Mouse (Mus musculus) ZHBTc4 (cell line): Measurements from ENCODE around the gene Cnbp.

Source experiments
- DNase-seq: peaks from one replicate; pipeline ENCODE4 v3.0.0-alpha.2; 2011; ENCODE audit warnings: low read depth, low spot score

Cnbp gene

DNA sequence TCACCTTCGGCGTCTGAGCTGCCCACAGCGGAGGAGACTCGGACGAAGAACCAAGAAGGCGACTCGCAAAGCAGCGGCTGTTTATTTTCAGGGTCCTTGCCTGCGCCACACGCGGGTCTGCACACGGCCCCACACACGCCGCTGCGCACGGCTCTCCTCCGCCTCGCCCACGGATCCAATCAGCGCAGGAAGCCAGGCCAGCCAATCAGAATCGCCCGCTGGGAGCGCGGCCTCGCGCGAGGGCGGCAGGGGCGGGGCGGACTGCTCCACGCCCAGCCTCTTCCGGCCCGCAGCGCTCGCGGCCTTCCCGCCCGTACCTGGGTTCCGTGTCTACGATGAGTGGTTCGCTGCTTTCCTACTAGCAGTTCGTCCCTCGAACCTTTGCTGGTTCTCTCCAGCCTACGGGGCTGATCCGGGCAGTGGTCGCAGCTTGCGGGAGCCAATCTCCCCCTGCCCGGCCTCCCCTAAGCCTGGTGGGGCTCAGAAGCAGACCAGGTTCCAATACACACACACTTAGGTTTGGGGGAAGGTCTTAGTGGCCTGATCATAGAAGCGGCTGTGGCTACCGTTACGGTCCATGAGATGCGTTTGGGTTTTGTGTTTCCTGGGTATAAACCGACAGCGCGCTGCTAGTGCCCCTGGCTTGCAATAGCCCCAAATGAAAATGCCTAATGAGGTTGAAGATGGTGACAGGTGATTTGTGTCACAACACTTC is at the start of gene Cnbp:
Cnbp (minus strand) TSS at position 207 of the 715 bp plus-strand sequence.
- peak; percentile 99 for DNase-seq

DNA sequence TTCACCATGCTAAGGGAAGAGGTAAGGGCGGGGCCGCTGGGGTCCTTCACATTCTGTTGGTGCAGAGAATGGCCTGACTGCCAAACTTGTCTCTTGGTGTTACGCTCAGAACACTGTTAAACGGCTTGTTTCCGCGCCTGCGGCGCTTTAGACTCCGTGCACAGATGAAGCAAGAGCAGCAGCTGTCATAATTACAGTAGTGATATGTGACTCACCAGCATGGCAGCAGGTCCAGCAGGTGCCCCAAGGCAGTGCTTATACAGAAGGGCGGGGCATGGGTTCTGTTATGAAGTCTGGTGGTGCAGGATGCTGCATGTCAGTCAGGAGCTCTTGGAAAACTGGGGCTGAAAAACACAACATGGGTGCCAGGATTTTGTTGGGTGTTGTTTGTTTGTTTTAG is 47.1 kb upstream of the Cnbp start:
- no peak for DNase-seq

GRCm38 (mm10) chr6:87893931-87894330 is 43.0 kb upstream of the Cnbp start:
- DNase-seq: no peak

GRCm38 (mm10) chr6:87887594-87888233 is 36.8 kb upstream of the Cnbp start, which contains the start of gene Copg1:
Gene Copg1, plus strand, starts transcription at chr6:87887814.
- peak; percentile 99 for DNase-seq

DNA sequence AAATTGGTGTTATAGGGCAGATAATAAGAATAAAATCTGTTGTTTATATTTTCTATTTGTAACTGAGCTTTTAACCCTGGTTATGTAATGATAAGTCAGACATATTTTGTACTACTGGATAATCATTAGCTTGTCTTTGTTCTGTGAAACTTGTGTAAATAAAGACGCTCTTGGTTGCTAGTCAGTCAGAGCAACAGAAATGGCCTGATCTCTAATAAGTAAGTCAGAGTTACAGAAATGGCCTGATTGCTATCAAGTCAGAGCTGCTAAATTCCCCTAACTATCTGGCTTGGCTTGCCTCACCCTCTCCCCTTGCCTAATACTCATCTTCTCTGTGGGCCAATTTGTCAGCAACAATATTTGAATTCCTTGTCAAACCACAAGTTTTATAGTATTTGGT is 35.8 kb upstream of the Cnbp start:
- no peak for DNase-seq

DNA sequence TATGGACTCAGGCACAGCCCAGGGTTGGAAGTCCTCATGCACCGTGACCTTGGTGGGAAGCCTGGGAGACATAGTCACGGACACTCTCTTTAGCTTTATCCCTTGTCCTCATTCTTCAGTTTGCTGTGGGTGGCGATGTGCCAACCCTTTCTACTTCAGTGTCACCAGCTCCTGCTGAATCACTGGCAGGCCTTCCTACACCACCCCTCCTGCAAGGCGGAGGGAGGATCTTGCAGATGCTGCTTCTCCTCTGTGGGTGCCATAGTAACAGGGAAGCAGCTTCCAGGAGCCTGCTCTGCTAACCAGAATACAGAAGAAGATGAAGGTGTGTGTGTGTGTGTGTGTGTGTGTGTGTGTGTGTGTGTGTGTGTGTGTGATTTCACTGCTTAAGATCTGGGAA is 31.9 kb upstream of the Cnbp start:
- DNase-seq: no peak

- no peak for DNase-seq
These were observed 31.3 kb upstream of the Cnbp start for GRCm38 (mm10) chr6:87882221-87882620.

GRCm38 (mm10) chr6:87879628-87880027 is 28.7 kb upstream of the Cnbp start:
- DNase-seq: no peak

GRCm38 (mm10) chr6:87879010-87879409 is 28.1 kb upstream of the Cnbp start:
- no peak for DNase-seq

- peak; percentile 69 for DNase-seq
These were observed 25.2 kb upstream of the Cnbp start for GRCm38 (mm10) chr6:87876068-87876643.

DNA sequence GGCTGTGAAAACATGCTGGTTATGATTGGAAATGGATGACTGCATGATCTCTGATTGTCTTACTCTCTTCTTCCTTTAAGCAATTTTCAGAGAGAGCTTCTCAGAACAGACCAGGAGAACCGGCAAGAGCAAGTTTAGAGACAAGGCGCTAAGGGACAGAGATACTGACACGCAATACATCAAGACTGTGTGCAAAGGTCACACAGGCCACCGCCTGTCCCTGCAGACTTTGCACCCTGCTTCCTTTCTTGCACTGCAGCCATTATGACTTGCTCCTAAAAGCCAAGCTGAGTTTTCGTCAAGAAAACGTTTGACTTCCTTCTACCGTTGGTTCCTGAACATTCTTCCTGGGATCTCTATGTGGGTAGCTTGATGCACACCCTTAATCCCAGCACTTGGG is 24.7 kb upstream of the Cnbp start:
- DNase-seq: no peak

DNA sequence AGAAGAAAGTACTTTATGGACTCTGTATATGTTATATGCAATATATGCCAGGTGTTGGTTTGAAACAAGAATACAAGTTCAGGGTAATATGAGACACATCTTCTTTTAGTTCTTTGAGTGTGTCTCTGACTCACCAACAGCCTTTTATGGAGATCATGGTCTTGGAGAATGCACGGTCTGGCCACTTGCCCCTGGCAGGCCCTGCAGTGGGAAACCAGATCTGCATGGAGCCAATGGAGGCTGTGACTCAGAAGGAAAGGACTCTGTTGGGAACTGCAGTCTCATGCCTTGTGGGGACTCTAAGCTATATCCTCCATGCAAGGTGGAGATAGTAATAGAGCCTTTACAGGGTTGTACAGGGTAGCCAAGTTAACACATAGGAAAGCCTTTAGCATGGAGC is 24.2 kb upstream of the Cnbp start:
- DNase-seq: no peak

DNA sequence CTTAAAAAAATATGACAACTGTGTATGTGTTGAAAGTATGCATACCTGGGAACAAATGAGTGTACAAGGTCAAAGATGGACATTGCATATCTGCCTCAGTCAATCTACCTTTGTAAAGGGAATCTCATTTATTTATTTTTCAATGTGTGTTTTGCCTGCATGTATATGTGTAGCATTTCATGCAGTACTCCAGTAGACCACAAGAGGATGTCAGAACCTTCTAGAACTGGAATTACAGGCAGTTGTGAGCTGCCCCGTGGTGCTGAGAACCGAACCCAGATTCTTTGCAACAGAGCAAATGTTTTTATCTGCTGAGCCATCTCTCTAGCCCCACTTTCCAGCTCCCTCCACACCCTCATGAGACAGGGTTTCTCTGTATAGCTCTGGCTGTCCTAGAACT is 23.1 kb upstream of the Cnbp start:
- DNase-seq: peak; percentile 39

DNA sequence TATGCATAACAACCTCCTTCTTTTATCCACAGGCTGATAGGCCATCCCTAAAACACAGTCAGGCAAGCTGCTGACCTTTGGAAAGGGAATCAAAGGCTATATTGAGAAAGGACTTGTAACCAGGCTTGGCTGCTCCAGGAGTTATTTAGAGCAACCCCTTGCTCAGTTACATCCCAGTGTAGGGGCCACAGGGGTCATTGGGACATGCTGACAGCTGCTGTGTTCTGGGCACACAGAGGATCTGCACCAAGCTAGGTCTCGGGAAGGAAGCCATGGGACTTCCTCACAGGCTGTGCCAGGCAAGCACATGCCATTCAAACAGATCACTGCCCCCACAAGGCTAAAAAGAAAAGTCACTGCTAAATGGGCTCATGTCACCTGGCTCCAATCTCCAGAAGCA is 22.2 kb upstream of the Cnbp start:
- DNase-seq: no peak

GRCm38 (mm10) chr6:87871240-87871639 is 20.3 kb upstream of the Cnbp start:
- DNase-seq: peak; percentile 80

DNA sequence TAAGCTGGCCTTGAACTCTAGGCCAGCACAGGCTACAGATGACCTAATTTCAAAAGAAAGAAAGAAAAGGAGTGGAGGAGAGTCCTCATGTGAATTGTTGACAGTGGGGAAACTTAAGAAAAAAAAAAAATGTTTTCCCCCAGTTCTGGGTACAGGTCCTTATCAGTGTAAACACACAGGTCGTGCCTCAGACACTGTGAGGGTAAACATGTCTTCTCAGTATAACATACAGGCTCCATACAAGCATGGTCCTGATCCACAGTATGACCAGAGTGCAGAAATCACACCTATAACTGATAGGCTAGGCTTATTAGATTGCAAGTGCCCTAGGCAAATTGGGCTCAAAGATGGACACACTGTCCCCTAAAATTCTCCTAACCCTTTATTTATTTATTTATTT is 19.5 kb upstream of the Cnbp start:
- DNase-seq: no peak

DNA sequence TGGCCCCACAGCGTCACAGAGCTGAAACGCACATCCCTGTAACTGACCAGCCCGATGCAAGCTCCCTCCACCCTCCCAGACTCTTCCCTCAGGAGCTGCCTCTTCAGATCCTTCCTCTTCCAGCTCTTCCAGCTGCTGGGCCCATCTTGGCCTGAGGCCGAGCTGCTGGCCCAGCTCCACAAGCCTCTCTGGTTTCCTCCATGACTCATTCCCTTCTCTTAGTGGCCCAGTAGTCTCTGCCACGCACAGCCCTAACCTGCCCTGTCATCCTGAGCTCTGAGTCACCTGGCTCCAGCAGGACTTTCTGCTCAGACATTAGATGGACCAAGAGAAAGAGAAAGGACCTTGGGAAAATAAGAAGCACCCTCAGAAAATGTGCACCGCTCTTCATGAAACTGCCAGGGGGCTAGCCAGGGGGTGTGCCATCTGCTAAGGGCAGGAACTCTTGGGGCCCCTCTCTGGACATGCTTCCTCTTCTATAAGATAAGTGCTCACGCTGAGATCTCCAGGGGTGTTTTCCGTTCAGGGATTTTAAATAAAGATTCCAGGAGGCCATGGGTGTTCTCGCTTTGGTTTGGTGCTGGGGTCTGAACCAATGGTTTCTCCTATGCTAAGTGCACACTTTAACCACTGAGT is 18.1 kb upstream of the Cnbp start:
- DNase-seq: no peak

DNA sequence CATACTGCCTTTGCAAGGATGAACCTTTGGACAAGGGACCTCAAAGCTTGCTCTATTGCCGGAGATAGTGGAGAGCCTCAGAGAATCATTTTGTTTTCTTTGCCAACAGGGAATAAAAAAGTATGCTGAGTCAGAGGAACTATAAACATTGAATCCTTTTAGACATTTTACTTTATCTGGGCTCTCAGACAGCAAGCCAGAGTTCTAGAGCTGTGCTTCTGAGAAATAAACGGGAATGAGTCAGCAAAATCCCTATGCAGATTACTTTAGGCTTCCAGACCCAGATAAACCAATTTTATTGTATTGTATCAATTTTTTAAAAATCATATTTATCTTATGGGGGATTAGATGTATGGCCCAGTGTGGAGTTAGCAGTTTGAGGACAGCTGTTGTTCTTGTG is 16.4 kb upstream of the Cnbp start:
- no peak for DNase-seq

GRCm38 (mm10) chr6:87866211-87866610 is 15.3 kb upstream of the Cnbp start:
- no peak for DNase-seq

DNA sequence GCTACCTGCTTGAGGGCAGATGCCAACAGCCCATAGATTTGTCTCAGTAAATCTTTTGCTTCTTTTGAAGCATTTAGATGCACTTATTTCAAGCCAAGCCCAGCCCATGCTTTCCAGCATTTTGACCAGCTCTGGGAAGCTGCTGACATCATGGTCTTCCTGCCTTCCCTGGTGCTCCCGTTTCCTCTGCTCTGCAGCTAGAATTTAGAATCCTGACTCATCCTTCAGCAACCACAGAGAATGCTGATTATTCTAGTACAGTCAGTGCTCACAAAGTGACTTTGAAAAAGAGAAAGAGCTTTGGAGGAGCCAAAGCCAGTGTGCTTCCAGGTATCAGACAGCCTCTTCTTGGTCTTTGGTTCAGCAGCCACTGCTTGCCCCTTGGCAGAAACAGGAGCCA is 6.2 kb upstream of the Cnbp start:
- DNase-seq: no peak

DNA sequence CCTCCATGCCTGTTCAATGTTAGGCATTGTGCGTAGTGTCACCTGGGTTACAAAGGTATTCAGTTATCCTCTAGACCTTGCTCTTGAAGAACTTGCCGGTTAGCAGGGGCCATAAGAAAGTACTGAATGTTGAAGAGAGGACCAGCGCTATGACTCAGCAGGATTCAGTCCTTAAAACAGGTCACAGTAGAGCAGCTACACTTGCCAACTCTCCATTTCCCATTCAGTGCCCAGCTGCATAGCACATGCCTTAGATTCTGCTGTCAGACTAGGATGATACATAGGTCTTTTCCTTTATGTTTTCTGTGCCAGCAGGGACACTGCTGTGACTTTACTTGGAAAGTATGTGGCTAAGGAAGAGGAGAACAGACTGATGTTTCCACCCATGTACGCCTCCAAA is 2.5 kb upstream of the Cnbp start:
- DNase-seq: no peak

DNA sequence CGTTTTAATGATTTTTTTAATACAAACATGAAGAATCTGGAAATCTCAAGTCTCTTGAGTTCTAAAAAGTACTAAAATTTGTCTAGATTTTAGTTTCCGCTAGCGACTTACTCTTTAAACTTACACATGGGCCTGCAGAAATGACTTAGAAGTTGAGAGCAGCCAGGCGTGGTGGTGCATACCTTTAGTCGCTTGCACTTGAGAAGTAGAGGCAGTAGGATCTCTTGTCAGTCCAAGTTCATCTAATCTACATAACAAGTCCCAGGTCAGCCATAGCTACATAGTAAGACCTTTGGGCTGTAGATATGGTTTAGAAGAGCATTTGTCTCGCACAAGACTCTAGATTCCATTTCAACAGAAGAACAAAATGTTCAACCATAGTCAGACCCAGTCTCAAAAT is 965 bp upstream of the Cnbp start:
- peak; percentile 47 for DNase-seq
